Comparison of ENCODE assay signal across 13 mouse cellular contexts in the genomic region with DNA sequence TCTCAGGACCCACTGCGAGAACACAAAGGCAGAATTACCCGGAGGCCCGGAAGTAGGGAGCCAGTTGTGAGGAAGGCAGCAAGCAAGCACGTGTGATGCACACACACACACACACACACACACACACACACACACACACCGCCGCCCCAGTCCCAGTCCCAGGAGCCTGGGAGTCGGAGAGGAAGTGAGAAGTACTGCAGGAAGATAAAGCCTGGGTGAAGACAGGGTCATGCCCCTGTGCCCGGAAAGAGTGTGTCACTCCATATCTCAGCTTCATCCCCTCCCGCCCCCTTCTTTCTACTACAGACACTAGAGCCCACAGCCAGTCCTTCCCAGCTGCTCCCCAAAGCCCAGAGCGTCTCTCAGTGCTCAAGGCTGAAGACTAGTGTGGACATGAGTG. TPM values are rescaled to one million over a fixed set of nuclear protein-coding genes. Genes with fewer than 3 reads are reported as not detected.
DNase-seq lines count a peak whose midpoint lies in the region; ATAC-seq and TF ChIP-seq lines count a peak whose summit lies in the region.
"Had no signal": no experiment of that assay in that cellular context is flagged by ENCODE, and none has a peak within 500 bp of the region (broad histone marks: within the 10 kb centered on the region; RNA-seq: fewer than 3 reads in every experiment).

No protein-coding gene starts in this region.

- H3K9me3 ChIP-seq in heart, embryonic 13.5 days = no peaks in the 10 kb centered on the region
- no peaks in the 10 kb centered on the region for H3K9me3 ChIP-seq in lung, postnatal 0 days (ENCODE audit: low read length)
- no peaks in the 10 kb centered on the region; the same call in 1 of the 2 replicates for H3K9me3 ChIP-seq in liver, embryonic 11.5 days (ENCODE audit: control insufficient read depth, low read length)
- no peaks in the 10 kb centered on the region for H3K9me3 ChIP-seq in stomach, embryonic 15.5 days
- no peaks in the 10 kb centered on the region for H3K9me3 ChIP-seq in midbrain, embryonic 14.5 days (ENCODE audit: control insufficient read depth, low read length)
- no peaks in the 10 kb centered on the region for H3K9me3 ChIP-seq in midbrain, embryonic 15.5 days
- H3K9me3 ChIP-seq: hindbrain, embryonic 10.5 days; limb, embryonic 15.5 days had no signal

- TF ChIP-seq EP300 in lung, postnatal 0 days (IDR thresholded peaks at IDR 0.05) = no peak

- H3K27ac ChIP-seq in heart, embryonic 13.5 days (replicated peaks) = no peak overlapping the region
- no peak overlapping the region for H3K27ac ChIP-seq in lung, postnatal 0 days (ENCODE audit: low read length)
- peak overlapping the region; percentile 54; the same call in 1 of the 2 replicates for H3K27ac ChIP-seq in liver, embryonic 11.5 days (ENCODE audit: low read depth, low read length)
- no peak overlapping the region for H3K27ac ChIP-seq in stomach, embryonic 15.5 days
- H3K27ac ChIP-seq in midbrain, embryonic 14.5 days (replicated peaks; ENCODE audit: low read depth, low read length) = no peak overlapping the region
- no peak overlapping the region for H3K27ac ChIP-seq in midbrain, embryonic 15.5 days
- H3K27ac ChIP-seq: hindbrain, embryonic 10.5 days; limb, embryonic 15.5 days had no signal

- intact Hi-C loops in heart, postnatal 36 days (cut with DNase I) = no loop called here

- no peak for DNase-seq in heart, postnatal 36 days
- no peak for DNase-seq in lung, postnatal 0 days (ENCODE audit: low spot score)
- no peak for DNase-seq in lung, postnatal 36 days
- DNase-seq in liver, embryonic 11.5 days (ENCODE audit: low spot score) = no peak
- DNase-seq in midbrain, embryonic 14.5 days = no peak
- DNase-seq: adrenal gland, postnatal 25 days; cerebellum, adult 18-20 months; right cerebral cortex, postnatal 14 days had no signal

- 13% methylated on average over 10 of the region's 10 CpGs for WGBS in heart, embryonic 13.5 days
- WGBS in lung, postnatal 0 days = 24% methylated on average over 8 of the region's 10 CpGs
- WGBS in liver, embryonic 11.5 days = 18% methylated on average over 10 of the region's 10 CpGs
- 40% methylated on average over 10 of the region's 10 CpGs for WGBS in stomach, embryonic 15.5 days
- WGBS in midbrain, embryonic 14.5 days = 78% methylated on average over 10 of the region's 10 CpGs
- 84% methylated on average over 10 of the region's 10 CpGs for WGBS in midbrain, embryonic 15.5 days

- no peak overlapping the region for H3K9ac ChIP-seq in heart, embryonic 13.5 days
- H3K9ac ChIP-seq in lung, postnatal 0 days (replicated peaks; ENCODE audit: low read depth) = no peak overlapping the region
- H3K9ac ChIP-seq in liver, embryonic 11.5 days (ENCODE audit: low read depth, low read length) = peak overlapping the region; percentile 31; the same call in 1 of the 2 replicates
- no peak overlapping the region for H3K9ac ChIP-seq in stomach, embryonic 15.5 days
- no peak overlapping the region for H3K9ac ChIP-seq in midbrain, embryonic 14.5 days (replicated peaks; ENCODE audit: low read length)
- no peak overlapping the region for H3K9ac ChIP-seq in midbrain, embryonic 15.5 days
- H3K9ac ChIP-seq: limb, embryonic 15.5 days had no signal

- H3K4me3 ChIP-seq in heart, embryonic 13.5 days = no peak overlapping the region
- no peak overlapping the region for H3K4me3 ChIP-seq in lung, postnatal 0 days (ENCODE audit: low read depth, low read length)
- no peak overlapping the region for H3K4me3 ChIP-seq in liver, embryonic 11.5 days (ENCODE audit: low read depth, low read length)
- no peak overlapping the region for H3K4me3 ChIP-seq in stomach, embryonic 15.5 days (replicated peaks)
- no peak overlapping the region for H3K4me3 ChIP-seq in midbrain, embryonic 14.5 days (replicated peaks; ENCODE audit: low read depth, low read length)
- no peak overlapping the region for H3K4me3 ChIP-seq in midbrain, embryonic 15.5 days
- H3K4me3 ChIP-seq: hindbrain, embryonic 10.5 days; limb, embryonic 15.5 days had no signal

- peaks cover 11% of the 10 kb centered on the region for H3K4me1 ChIP-seq in heart, embryonic 13.5 days
- no peaks in the 10 kb centered on the region for H3K4me1 ChIP-seq in lung, postnatal 0 days (ENCODE audit: insufficient read depth, low read depth, low read length)
- peaks cover 7% of the 10 kb centered on the region for H3K4me1 ChIP-seq in liver, embryonic 11.5 days (replicated peaks; ENCODE audit: control insufficient read depth, insufficient read depth, low read length)
- H3K4me1 ChIP-seq in stomach, embryonic 15.5 days = no peaks in the 10 kb centered on the region
- H3K4me1 ChIP-seq in midbrain, embryonic 14.5 days (ENCODE audit: control insufficient read depth, insufficient read depth, low read length) = no peaks in the 10 kb centered on the region
- H3K4me1 ChIP-seq in midbrain, embryonic 15.5 days = no peaks in the 10 kb centered on the region
- H3K4me1 ChIP-seq: limb, embryonic 15.5 days had no signal

- H3K4me2 ChIP-seq in heart, embryonic 13.5 days = peak overlapping the region; percentile 22; the same call in 1 of the 2 replicates
- no peak overlapping the region for H3K4me2 ChIP-seq in lung, postnatal 0 days (replicated peaks; ENCODE audit: low read depth, low read length)
- H3K4me2 ChIP-seq in liver, embryonic 11.5 days = peak overlapping the region; percentile 30
- H3K4me2 ChIP-seq in stomach, embryonic 15.5 days = no peak overlapping the region
- H3K4me2 ChIP-seq in midbrain, embryonic 14.5 days (ENCODE audit: low read length) = no peak overlapping the region
- no peak overlapping the region for H3K4me2 ChIP-seq in midbrain, embryonic 15.5 days
- H3K4me2 ChIP-seq: limb, embryonic 15.5 days had no signal

- no peak for TF ChIP-seq CTCF in lung, postnatal 0 days (IDR thresholded peaks at IDR 0.05)

- peak; percentile 55; the same call in 1 of the 2 replicates for ATAC-seq in heart, embryonic 13.5 days (ENCODE audit: extremely low read depth, insufficient number of reproducible peaks, low FRiP score, low TSS enrichment)
- peak; percentile 49 for ATAC-seq in lung, postnatal 0 days
- peak; percentile 75 for ATAC-seq in liver, embryonic 11.5 days (replicated peaks; ENCODE audit: low FRiP score)
- ATAC-seq in stomach, embryonic 15.5 days (ENCODE audit: insufficient read depth, low FRiP score, low read depth) = peak; percentile 52; the same call in 1 of the 2 replicates
- no peak for ATAC-seq in midbrain, embryonic 14.5 days (ENCODE audit: low FRiP score, low TSS enrichment)
- no peak for ATAC-seq in midbrain, embryonic 15.5 days (replicated peaks)

- H3K36me3 ChIP-seq in heart, embryonic 13.5 days = 0 out of 2 replicates have a peak, but pooled peaks cover 2% of the 10 kb centered on the region
- no peaks in the 10 kb centered on the region for H3K36me3 ChIP-seq in lung, postnatal 0 days (ENCODE audit: insufficient read depth, low read length)
- H3K36me3 ChIP-seq in liver, embryonic 11.5 days (ENCODE audit: control insufficient read depth, insufficient read depth, low read length) = peaks cover under 1% of the 10 kb centered on the region; the same call in 1 of the 2 replicates
- no peaks in the 10 kb centered on the region for H3K36me3 ChIP-seq in stomach, embryonic 15.5 days
- H3K36me3 ChIP-seq in midbrain, embryonic 14.5 days (ENCODE audit: control insufficient read depth, insufficient read depth, low read length) = peaks cover 10% of the 10 kb centered on the region
- H3K36me3 ChIP-seq in midbrain, embryonic 15.5 days (replicated peaks) = peaks cover 5% of the 10 kb centered on the region; the same call in 1 of the 2 replicates

- peaks cover 7% of the 10 kb centered on the region; the same call in 1 of the 2 replicates for H3K27me3 ChIP-seq in heart, embryonic 13.5 days (replicated peaks)
- no peaks in the 10 kb centered on the region for H3K27me3 ChIP-seq in lung, postnatal 0 days (replicated peaks; ENCODE audit: insufficient read depth, low read length)
- no peaks in the 10 kb centered on the region for H3K27me3 ChIP-seq in liver, embryonic 11.5 days (replicated peaks; ENCODE audit: control insufficient read depth, insufficient read depth, low read length)
- H3K27me3 ChIP-seq in stomach, embryonic 15.5 days (replicated peaks) = no peaks in the 10 kb centered on the region
- no peaks in the 10 kb centered on the region for H3K27me3 ChIP-seq in midbrain, embryonic 14.5 days (ENCODE audit: control insufficient read depth, insufficient read depth, low read length)
- no peaks in the 10 kb centered on the region for H3K27me3 ChIP-seq in midbrain, embryonic 15.5 days (replicated peaks)
- H3K27me3 ChIP-seq: limb, embryonic 15.5 days had no signal

RNA-seq across cellular contexts. Expression of a gene that starts 33.9 kb away (rescaled TPM):
- polyA plus RNA-seq in heart, embryonic 13.5 days (2015; fragmentation: Nextera tagmentation; extraction: Ambion mirVana) = 1.7 TPM in 2 replicates
- total RNA-seq in heart, postnatal 36 days (2021) = 1 to 10 TPM; 2.4 to 2.8 TPM
- 2.7 and 3.7 TPM in 2 replicates for polyA plus RNA-seq in lung, postnatal 0 days (2015; fragmentation: Nextera tagmentation; extraction: Ambion mirVana)
- 17.1 and 18.5 TPM in 2 replicates for polyA plus RNA-seq in liver, embryonic 11.5 days (2014; fragmentation: Nextera tagmentation; extraction: Ambion mirVana)
- polyA plus RNA-seq in stomach, embryonic 15.5 days (2015; fragmentation: Nextera tagmentation; extraction: Ambion mirVana) = 6.4 and 7.7 TPM in 2 replicates
- polyA plus RNA-seq in midbrain, embryonic 14.5 days (2014; fragmentation: Nextera tagmentation; extraction: Ambion mirVana) = 12.7 and 13.4 TPM in 2 replicates
- 12.2 and 14.0 TPM in 2 replicates for polyA plus RNA-seq in midbrain, embryonic 15.5 days (2015; fragmentation: Nextera tagmentation; extraction: Ambion mirVana)

Comparison
In these comparisons a context has a peak if more than half of its experiments do, and no peak if none do; other contexts are left out.
1. ATAC-seq: peak in heart, embryonic 13.5 days (single experiment), lung, postnatal 0 days (single experiment), liver, embryonic 11.5 days (single experiment) and stomach, embryonic 15.5 days (single experiment); none in midbrain, embryonic 14.5 days (single experiment) and midbrain, embryonic 15.5 days (single experiment).
2. H3K4me2 ChIP-seq: peak in heart, embryonic 13.5 days (single experiment) and liver, embryonic 11.5 days (single experiment); none in lung, postnatal 0 days (single experiment), stomach, embryonic 15.5 days (single experiment), midbrain, embryonic 14.5 days (single experiment) and midbrain, embryonic 15.5 days (single experiment).